Mouse (Mus musculus) adrenal gland, postnatal 14 days (tissue): Measurements from ENCODE around the gene Ilf2. TPM values are rescaled to one million over a fixed set of nuclear protein-coding genes. Genes with fewer than 3 reads are reported as not detected.
A peak's percentile ranks its signal among the peaks of the same experiment; 100 is the strongest.

Experiments used
- DNase-seq: peaks from one replicate; pipeline ENCODE4 v3.0.0; 2021; ENCODE audit warnings: mixed read lengths
- long read RNA-seq, 2 experiments: library from polyadenylated mRNA; stranded (forward); transcript quantifications; one replicate each; pipeline ENCODE4 v2.0.0; 2021
- total RNA-seq: library from RNA; stranded (reverse); gene quantifications from 2 replicates; pipeline ENCODE4 v1.2.3, GENCODE M21; 2021

Ilf2 gene
- 54.7 and 66.2 TPM in 2 replicates for total RNA-seq
- long read RNA-seq, experiment 1, transcript Ilf2-201 (14 exons, 2,027 nt), result major isoform, 59 of 66 reads
- long read RNA-seq, experiment 1, partial matches to known transcripts, result 3 of 66 reads
- long read RNA-seq, experiment 1, other reads (novel, unspliced or antisense), result 3 of 66 reads
- long read RNA-seq, experiment 2, transcript Ilf2-201 (14 exons, 2,027 nt), result major isoform, 39 of 46 reads
- long read RNA-seq, experiment 2, partial matches to known transcripts, result 0 of 46 reads
- long read RNA-seq, experiment 2, other reads (novel, unspliced or antisense), result 5 of 46 reads

DNA sequence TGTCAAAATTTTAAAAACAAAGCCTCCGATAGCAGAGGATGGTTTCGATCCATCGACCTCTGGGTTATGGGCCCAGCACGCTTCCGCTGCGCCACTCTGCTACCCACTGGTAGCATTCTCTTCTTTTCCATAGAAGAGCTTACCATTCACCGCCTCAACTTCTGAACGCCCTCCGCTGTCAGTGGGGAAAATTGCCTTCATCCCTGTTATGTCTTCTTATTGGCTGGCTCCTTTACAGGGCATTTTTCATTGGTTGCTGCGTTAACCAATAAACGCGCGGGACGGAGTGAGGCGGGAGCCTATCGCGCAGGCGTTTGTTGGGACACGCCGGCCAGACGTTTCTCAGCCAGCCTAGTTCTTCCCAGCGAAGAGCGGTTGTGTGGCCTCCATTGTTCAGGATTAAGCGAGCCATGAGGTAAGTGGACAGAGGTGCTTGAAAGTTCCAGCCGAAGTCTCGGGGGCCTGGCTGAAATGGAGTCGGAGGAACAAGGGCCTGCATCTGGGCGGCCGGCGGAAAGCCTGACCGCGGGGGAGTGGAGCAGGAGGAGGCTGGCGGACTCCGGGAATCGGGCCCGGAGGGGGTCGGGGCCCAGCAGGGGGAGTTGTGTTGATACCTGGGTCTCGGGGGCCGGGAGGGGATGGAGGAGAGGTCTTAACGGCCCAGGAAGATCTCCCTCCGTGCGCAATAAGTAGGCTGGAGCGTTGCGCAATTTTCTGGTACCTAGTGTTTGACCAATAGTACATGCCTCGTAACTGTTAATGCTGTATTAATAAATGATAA, at the start of gene Ilf2:
TSS of gene Ilf2 (plus strand) at position 296 of the 781 bp plus-strand sequence.
- DNase-seq, result peak; percentile 96

- DNase-seq, result no peak
These were observed 48.4 kb upstream of the Ilf2 start for GRCm38 (mm10) chr3:90427574-90427973.

- no peak for DNase-seq
These were observed 47.7 kb upstream of the Ilf2 start for GRCm38 (mm10) chr3:90428186-90428585.

- no peak for DNase-seq
These were observed 46.4 kb upstream of the Ilf2 start for GRCm38 (mm10) chr3:90429576-90429975.

DNA sequence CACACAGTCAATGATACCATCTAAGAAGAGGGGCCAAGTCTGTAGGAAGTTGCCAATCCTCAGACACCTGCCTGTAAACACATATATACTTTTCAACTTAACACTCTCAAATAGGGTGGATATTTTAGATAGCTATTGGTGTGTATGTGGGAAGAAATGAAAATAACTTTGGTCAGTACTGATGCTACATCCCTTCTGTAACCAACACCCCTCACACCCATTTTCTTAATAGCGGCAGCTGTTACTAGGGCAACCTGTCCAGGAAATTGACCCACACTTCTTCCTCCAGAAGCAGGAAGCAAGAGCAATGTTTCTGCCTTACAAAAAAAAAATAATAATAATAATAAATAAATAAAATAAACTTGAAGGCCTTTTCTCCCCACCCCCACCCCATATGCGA, 43.6 kb upstream of the Ilf2 start:
- no peak for DNase-seq

DNA sequence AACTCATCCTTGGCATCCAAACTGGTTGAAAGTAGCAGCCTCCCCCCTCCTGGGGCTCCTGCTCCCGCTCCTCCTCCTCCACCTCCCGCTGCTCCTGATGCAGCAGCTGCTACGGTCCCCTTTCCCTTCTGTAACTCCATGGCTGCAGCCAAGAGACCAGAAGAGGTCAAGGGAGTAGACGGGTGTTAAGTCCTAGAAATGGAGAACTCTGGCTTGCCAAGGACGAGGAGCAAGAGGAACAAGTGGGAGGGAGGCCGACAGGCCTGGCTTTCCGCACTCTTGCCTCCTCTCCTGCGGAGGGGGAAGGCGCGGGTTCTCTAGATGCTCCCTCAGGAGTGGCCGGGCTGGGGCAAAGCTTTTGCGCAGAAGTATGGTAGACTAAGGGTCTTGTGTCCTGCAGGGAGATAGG, 43.1 kb upstream of the Ilf2 start:
- peak; percentile 65 for DNase-seq

DNA sequence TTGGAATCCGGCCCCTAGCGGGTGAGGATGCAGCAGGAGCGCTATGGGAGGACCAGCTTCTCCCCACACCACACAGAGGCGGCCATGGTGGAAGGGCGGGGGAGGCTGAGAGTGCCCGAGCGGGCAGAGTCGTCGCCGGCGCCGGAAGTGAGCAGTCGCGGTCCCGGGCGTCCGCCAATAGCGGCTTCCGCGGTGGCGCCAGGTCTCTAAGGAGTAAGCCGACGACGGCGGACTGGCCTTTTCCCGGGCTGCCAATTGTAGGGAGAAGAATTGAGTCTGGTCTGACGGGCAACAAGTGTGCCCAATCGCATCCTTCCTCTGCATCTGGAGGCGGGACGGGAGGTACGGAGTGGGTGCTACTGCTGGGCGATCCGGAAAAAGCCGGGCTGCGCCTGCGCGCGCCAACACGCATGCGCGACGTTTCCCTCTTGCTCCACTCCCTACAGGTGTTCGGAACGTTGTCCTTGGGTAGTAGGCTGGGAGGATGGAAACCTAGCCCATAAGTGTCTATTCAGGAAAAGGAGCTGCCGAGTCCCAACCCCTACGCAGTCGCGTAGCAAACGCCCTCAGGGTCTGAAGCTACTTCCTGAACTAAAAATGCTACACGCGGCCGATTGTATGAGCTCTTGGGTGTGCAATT, 42.4 kb upstream of the Ilf2 start, which contains the start of gene Ints3:
TSS of gene Ints3 (minus strand) at position 242 of the 640 bp plus-strand sequence.
- DNase-seq, result peak; percentile 99

GRCm38 (mm10) chr3:90434073-90434730, 41.7 kb upstream of the Ilf2 start:
- DNase-seq, result no peak

DNA sequence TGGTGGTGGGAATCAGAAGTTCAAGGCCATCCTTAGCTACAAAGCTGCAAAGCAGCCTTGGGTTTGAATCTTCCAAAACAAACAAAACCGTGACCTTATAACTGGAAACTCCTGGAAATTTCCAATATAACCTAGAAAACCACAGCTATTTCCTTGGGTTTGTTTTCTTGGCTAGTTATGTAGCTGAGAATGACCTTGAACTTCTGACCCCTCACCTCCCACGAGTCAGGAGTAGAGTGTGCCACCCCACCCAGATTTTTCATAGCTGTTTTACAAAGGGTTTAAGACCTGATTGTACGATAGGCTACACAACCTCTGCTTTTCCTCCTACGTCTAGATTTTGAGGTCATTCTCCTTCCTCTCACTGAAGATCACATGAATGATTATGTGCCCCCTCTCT, 38.8 kb upstream of the Ilf2 start:
- DNase-seq, result no peak

GRCm38 (mm10) chr3:90440756-90441155, 35.2 kb upstream of the Ilf2 start:
- DNase-seq, result no peak

- DNase-seq, result peak; percentile 41
These were observed 31.9 kb upstream of the Ilf2 start for GRCm38 (mm10) chr3:90443977-90444376.

DNA sequence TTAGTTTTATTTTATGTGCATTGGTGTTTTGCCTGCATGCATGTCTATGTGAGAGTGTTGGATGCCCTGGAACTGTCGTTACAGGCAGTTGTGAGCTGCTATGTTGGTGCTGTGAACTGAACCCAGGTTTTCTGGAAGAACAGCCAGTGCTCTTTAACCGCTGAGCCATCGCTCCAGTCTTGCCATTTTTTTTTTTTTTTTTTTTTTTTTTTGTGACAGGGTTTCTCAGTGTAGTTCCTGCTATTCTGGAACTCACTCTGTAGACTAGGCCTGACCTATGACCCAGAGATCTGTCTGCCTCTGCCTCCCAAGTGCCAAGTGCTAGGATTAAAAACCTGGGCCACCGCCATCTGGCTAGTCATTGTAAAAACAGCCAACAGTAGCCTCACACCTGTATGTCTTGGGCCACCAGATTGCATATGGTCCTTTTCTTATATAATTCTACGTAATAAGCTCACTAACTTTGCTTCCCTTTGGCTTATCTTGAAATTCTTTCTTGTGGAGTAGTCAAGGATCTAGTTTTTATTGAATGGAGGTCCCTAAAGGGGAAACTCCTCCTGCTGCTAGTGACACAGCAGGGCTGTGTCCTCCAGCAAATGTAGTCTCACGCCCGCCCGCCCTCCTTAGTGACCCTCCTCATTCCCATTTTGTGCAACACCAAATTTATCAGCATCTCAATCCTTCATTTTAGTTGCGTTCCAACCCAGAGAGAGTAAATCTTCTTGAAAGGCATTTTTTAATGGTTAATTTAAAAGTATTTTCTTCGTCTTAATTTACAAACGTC, 30.3 kb upstream of the Ilf2 start:
- DNase-seq, result no peak

- peak; percentile 93 for DNase-seq
These were observed 29.4 kb upstream of the Ilf2 start for GRCm38 (mm10) chr3:90446389-90447122.

DNA sequence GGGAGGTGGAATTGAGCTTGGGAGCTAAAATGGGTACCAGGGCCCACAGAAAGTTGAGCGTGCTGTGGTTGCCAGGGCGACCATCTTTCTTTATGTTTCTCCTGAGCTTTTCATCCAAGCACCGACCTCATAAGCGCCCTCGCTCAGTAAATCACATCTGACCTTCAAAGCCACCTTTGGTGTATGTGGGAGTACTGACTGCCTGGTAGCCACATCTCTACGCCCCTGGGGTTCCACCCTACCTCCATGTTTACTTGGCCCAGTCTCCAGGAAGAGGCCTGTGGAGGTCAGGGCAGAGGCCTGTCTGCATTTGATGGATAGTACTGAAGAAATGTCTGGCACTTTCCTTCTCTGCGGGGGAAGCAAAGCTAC, 28.8 kb upstream of the Ilf2 start:
- peak; percentile 62 for DNase-seq

DNA sequence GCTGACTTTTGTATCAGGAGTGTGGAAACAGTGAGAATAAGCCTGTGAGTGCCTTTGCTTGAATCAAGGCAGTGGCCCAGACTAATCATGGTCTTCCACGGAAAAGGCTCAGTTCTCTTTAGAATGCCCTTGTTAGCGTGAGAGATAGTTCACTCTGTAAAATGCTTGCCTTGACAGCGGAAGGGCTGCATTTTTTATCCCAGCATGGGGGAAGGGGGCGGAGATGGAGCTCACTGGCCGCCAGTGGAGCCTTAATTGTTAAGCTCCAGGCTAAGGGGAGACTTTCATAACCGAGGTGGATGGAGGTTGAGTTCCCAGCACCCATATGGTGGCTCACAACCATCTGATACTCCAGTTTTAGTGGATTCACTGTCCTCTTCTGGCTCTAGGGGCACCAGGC, 27.3 kb upstream of the Ilf2 start:
- DNase-seq, result no peak

DNA sequence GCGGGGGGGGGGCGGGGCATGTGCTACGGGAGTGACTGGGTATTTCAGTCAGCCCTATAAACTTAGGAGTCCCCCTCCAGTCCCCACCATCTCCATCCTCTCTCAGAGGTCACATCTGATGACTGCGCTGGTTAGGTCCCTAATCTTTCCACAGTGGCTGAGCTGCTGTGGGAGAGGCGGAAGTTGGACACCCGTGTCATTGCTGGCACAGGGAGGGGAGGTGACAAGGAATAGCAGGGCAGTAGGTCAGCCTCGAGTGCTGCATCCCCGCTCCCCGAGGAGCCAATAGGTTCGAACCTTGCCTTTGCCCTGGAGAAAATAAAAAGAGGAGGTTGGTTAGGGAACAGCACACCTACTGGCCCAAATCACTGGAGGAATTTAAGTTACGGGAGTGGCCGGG, 25.1 kb upstream of the Ilf2 start:
- DNase-seq, result no peak

DNA sequence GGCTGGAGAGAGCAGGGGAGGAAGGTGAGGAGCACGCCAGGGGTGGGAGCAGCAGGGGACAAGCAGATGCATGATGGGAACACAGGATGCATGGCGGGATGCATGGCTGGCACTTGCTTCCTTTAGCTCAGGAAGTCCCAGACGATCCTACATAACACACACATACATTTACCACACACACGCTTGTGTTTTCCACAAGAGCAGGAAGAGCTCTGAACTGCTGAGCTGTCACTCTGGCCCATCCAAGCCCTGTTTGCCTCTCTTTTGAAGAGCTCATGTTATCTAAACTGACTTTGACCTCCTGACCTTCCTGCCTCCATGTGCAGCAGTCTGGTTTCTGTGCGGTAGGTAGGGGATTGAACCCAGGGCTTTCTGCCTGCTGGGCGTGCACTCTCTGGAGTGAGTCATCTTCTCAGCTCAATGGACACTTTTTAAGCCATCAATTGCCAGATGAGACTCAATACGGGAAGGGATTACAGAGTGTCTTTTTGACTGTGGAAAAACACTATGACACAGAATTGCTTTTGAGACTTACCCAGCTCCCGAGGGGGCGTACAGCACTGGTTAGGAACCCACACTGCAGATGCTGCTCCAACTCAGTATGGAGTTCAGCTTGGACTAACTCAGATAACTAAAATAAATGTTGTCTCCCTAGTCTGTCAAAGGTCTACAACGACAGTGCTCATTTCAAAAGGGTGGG, 24.4 kb upstream of the Ilf2 start:
- DNase-seq, result no peak

DNA sequence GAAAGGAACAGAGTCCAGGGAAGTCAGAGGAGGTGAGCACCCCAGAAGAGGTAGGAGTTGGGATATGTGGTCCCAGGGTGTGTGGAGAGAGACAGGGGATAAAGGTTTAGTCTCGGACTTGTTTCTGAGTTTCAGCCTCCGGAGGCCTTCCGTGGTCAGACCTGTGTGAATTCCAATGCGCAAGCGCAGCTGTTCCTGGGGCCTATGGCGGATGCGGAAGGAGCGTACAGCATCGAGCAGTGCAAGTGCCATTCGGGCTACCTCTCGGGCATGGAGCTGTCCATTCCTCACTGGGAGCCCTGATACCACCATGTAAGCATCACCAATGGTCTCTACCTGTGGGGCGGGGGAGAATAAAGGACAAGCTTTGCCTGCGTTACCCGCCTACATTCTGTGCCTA, 21.0 kb upstream of the Ilf2 start:
- DNase-seq, result no peak

DNA sequence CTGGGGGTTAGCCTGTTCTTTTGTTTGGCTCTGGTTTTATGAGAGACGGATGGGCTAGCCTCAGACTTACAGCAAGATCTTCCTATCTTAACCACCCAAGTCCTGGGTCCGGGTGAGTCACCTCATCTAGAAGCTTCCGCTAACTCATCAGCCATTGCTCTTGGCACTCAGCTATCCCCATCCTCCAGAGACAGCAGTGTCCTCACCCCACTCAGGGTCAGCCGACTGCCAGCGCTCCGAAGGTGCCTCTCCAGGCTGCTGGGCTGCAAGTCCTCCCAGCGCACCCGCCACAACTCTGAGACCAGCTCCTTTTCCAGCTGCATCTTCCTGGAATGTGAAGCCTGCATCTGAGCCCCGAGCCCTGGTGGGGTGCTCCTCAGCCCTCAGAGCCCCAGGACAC, 16.2 kb upstream of the Ilf2 start:
- DNase-seq, result no peak

GRCm38 (mm10) chr3:90460315-90460714, 15.6 kb upstream of the Ilf2 start:
- DNase-seq, result no peak

DNA sequence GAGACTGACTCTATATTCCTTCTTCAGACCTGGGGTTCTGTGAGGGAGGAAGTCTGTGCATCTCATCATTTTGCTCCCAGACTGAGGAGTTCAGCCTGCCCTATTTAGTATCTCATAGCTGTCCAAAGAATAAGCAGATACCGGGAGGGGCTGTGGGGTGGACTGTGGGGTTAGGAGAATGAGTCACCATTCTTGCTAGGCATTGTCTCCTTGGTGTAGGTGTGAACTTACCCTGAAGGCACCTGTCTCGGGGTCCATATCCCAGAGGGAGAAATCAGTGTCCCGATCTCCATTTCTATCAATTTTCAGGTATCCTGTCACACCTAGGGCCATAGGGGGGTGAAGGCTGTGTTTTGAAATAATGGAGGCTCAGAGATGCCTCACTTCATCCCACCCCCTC, 14.0 kb upstream of the Ilf2 start:
- DNase-seq, result no peak
